ENCODE assay signal across 10 mouse cellular contexts in the genomic region with DNA sequence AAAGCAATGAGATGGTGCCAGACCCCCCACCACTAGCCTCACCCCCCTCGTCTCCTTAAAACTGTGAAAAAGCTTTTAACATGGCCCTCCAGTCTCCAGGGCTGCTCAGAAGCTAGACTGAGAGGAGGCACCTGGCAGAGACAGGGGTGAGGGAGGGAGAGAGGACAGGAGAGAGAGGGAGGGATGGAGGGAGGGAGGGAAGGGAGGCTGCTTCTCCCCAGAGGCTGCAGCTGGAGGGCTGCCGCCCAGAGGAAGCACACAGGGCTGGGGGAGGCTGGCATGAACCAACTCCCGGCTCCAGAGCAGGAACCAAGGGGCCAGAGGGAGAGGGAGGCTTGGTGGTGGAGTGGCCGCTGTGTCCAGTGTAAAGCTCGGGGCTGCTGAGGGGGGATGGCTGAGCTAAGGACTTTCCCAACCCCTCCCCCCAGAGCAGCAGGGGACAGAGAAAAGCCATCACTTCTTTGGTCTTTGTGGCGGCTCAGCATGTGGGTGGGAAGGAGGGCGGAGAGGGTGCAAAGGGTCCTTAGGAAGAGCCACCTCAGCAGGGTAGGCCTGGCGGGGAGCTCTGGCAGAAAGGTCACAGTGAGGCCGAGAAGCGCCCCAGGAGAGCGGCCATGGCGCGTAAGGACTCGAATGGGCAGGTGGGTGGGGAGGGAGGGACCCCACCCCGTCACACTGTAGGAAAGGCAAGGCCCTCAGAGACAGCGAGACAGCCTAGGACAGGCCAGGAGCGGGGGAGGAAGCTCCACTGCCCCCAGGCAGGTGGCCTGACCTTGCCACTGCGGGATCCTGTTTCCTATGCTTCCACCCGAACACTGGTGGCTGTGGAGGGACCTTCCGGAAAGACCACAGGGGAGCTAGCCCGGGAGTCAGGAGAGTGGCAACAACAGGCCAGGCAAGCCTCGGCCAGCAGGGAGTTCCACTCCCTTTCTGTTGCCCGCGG. TPM values are rescaled to one million over a fixed set of nuclear protein-coding genes. Genes with fewer than 3 reads are reported as not detected.
DNase-seq lines count a peak whose midpoint lies in the region; ATAC-seq lines count a peak whose summit lies in the region.
"Had no signal": no experiment of that assay in that cellular context is flagged by ENCODE, and none has a peak within 500 bp of the region (broad histone marks: within the 10 kb centered on the region; RNA-seq: fewer than 3 reads in every experiment).

No protein-coding gene starts in this region.

- no peaks in the 10 kb centered on the region for H3K9me3 ChIP-seq in heart, embryonic 16.5 days (replicated peaks; ENCODE audit: control insufficient read depth, low read length)
- no peaks in the 10 kb centered on the region for H3K9me3 ChIP-seq in embryonic facial prominence, embryonic 10.5 days
- no peaks in the 10 kb centered on the region for H3K9me3 ChIP-seq in limb, embryonic 12.5 days
- no peaks in the 10 kb centered on the region for H3K9me3 ChIP-seq in stomach, embryonic 16.5 days (replicated peaks; ENCODE audit: control insufficient read depth, low read length)
- H3K9me3 ChIP-seq: limb, embryonic 15.5 days had no signal

- H3K4me1 ChIP-seq in heart, embryonic 16.5 days (ENCODE audit: control insufficient read depth, insufficient read depth, low read length) = peaks cover 6% of the 10 kb centered on the region; the same call in 1 of the 2 replicates
- peaks cover 36% of the 10 kb centered on the region for H3K4me1 ChIP-seq in embryonic facial prominence, embryonic 10.5 days
- H3K4me1 ChIP-seq in limb, embryonic 12.5 days (replicated peaks) = peaks cover 32% of the 10 kb centered on the region
- H3K4me1 ChIP-seq in stomach, embryonic 16.5 days (ENCODE audit: control insufficient read depth, insufficient read depth, low read length) = peaks cover 17% of the 10 kb centered on the region

- peaks cover 14% of the 10 kb centered on the region; the same call in 1 of the 2 replicates for H3K36me3 ChIP-seq in heart, embryonic 16.5 days (ENCODE audit: control insufficient read depth, insufficient read depth)
- H3K36me3 ChIP-seq in embryonic facial prominence, embryonic 10.5 days (replicated peaks) = peaks cover 51% of the 10 kb centered on the region
- peaks cover 47% of the 10 kb centered on the region for H3K36me3 ChIP-seq in limb, embryonic 12.5 days
- peaks cover 4% of the 10 kb centered on the region; the same call in 1 of the 2 replicates for H3K36me3 ChIP-seq in stomach, embryonic 16.5 days (ENCODE audit: control insufficient read depth, insufficient read depth, low read length)

- H3K27me3 ChIP-seq in heart, embryonic 16.5 days (ENCODE audit: control insufficient read depth, insufficient read depth, low read length) = no peaks in the 10 kb centered on the region
- H3K27me3 ChIP-seq in embryonic facial prominence, embryonic 10.5 days (replicated peaks; ENCODE audit: low read depth, poor library complexity, severe bottlenecking) = peaks cover 12% of the 10 kb centered on the region
- 0 out of 2 replicates have a peak, but pooled peaks cover 3% of the 10 kb centered on the region for H3K27me3 ChIP-seq in limb, embryonic 12.5 days
- H3K27me3 ChIP-seq in stomach, embryonic 16.5 days (ENCODE audit: control insufficient read depth, insufficient read depth, low read length) = no peaks in the 10 kb centered on the region
- H3K27me3 ChIP-seq: CH12.LX; limb, embryonic 15.5 days had no signal

- DNase-seq in heart, postnatal 36 days = no peak
- DNase-seq in embryonic facial prominence, embryonic 10.5 days (ENCODE audit: low spot score) = peak; percentile 46
- DNase-seq in gastrocnemius, postnatal 25 days = no peak
- no peak for DNase-seq in cerebellum, postnatal 36 days

- WGBS in heart, embryonic 16.5 days = 44% methylated on average over 24 of the region's 24 CpGs
- whole genome bisulfite sequencing in embryonic facial prominence, embryonic 10.5 days = 7% methylated on average over 24 of the region's 24 CpGs
- 18% methylated on average over 24 of the region's 24 CpGs for WGBS in limb, embryonic 12.5 days
- WGBS in stomach, embryonic 16.5 days = 38% methylated on average over 24 of the region's 24 CpGs

- H3K9ac ChIP-seq in heart, embryonic 16.5 days (ENCODE audit: low read length) = peak overlapping the region; percentile 28; the same call in 1 of the 2 replicates
- H3K9ac ChIP-seq in limb, embryonic 12.5 days (replicated peaks) = peak overlapping the region; percentile 8
- H3K9ac ChIP-seq in stomach, embryonic 16.5 days (ENCODE audit: low read length) = peak overlapping the region; percentile 42; the same call in 1 of the 2 replicates
- H3K9ac ChIP-seq: limb, embryonic 15.5 days had no signal

- H3K4me3 ChIP-seq in heart, embryonic 16.5 days (ENCODE audit: low read length) = no peak overlapping the region; the same call in 1 of the 2 replicates
- H3K4me3 ChIP-seq in embryonic facial prominence, embryonic 10.5 days = peak overlapping the region; percentile 33
- no peak overlapping the region; the same call in 1 of the 2 replicates for H3K4me3 ChIP-seq in limb, embryonic 12.5 days (replicated peaks)
- H3K4me3 ChIP-seq in stomach, embryonic 16.5 days (replicated peaks; ENCODE audit: low read length) = no peak overlapping the region
- H3K4me3 ChIP-seq: limb, embryonic 15.5 days had no signal

- peak overlapping the region; percentile 50; the same call in 1 of the 2 replicates for H3K27ac ChIP-seq in heart, embryonic 16.5 days (ENCODE audit: low read length)
- H3K27ac ChIP-seq in embryonic facial prominence, embryonic 10.5 days (replicated peaks) = peak overlapping the region; percentile 82
- H3K27ac ChIP-seq in limb, embryonic 12.5 days = peak overlapping the region; percentile 72
- no peak overlapping the region; the same call in 1 of the 2 replicates for H3K27ac ChIP-seq in stomach, embryonic 16.5 days (ENCODE audit: low read length)
- H3K27ac ChIP-seq: limb, embryonic 15.5 days had no signal

- intact Hi-C loops in heart, postnatal 36 days (cut with DNase I) = no loop called here

- H3K4me2 ChIP-seq in heart, embryonic 16.5 days (ENCODE audit: low read depth, low read length) = no peak overlapping the region
- peak overlapping the region; percentile 15 for H3K4me2 ChIP-seq in limb, embryonic 12.5 days
- H3K4me2 ChIP-seq in stomach, embryonic 16.5 days (ENCODE audit: low read depth, low read length) = no peak overlapping the region
- H3K4me2 ChIP-seq: limb, embryonic 15.5 days had no signal

- ATAC-seq in heart, embryonic 16.5 days (replicated peaks; ENCODE audit: extremely low read depth, insufficient read depth, low FRiP score) = peak; percentile 45
- 0 out of 2 replicates have a peak, but pooled peaks have one; percentile 7 for ATAC-seq in limb, embryonic 12.5 days (ENCODE audit: insufficient number of reproducible peaks, insufficient read depth, low FRiP score, low TSS enrichment, low read depth)
- peak; percentile 68 for ATAC-seq in stomach, embryonic 16.5 days (ENCODE audit: insufficient read depth, low FRiP score)
- ATAC-seq in erythroid progenitor cell, adult 5-6 weeks (replicated peaks; ENCODE audit: low FRiP score, poor library complexity, severe bottlenecking) = no peak

RNA-seq across cellular contexts. Expression of a gene that starts 15.6 kb away (rescaled TPM):
- 55.5 and 59.2 TPM in 2 replicates for polyA plus RNA-seq in heart, embryonic 16.5 days (2015; fragmentation: Nextera tagmentation; extraction: Ambion mirVana)
- total RNA-seq in heart, postnatal 36 days (2021) = 10 to 100 TPM; 30.6 to 30.7 TPM
- 81.4 and 86.7 TPM in 2 replicates for polyA plus RNA-seq in embryonic facial prominence, embryonic 10.5 days (2016; fragmentation: Nextera tagmentation; extraction: Ambion mirVana)
- 81.4 and 85.3 TPM in 2 replicates for polyA plus RNA-seq in limb, embryonic 12.5 days (2016; fragmentation: Nextera tagmentation; extraction: Ambion mirVana)
- 71.3 and 74.3 TPM in 2 replicates for polyA plus RNA-seq in stomach, embryonic 16.5 days (2015; fragmentation: Nextera tagmentation; extraction: Ambion mirVana)
- 5.0 and 10.1 TPM in 2 replicates for total RNA-seq in erythroid progenitor cell, adult 5-6 weeks (2015; ENCODE audit: low replicate concordance)
- total RNA-seq in erythroid progenitor cell, adult 5-6 weeks (2017; ENCODE audit: low replicate concordance) = 9.8 and 11.3 TPM in 2 replicates
- total RNA-seq in gastrocnemius, postnatal 25 days (2021) = 10 to 100 TPM; 20.8 to 23.5 TPM

RNA-seq across cellular contexts. Expression of a gene that starts 30.3 kb away (rescaled TPM):
- 3.4 and 7.6 TPM in 2 replicates for polyA plus RNA-seq in heart, embryonic 16.5 days (2015; fragmentation: Nextera tagmentation; extraction: Ambion mirVana)
- 1 to 10 TPM in 1 of 2 experiments, under 1 TPM in 1; 0.50 to 1.5 TPM for total RNA-seq in heart, postnatal 36 days (2021)
- polyA plus RNA-seq in embryonic facial prominence, embryonic 10.5 days (2016; fragmentation: Nextera tagmentation; extraction: Ambion mirVana) = 1.3 and 1.6 TPM in 2 replicates
- 3.8 and 4.1 TPM in 2 replicates for polyA plus RNA-seq in limb, embryonic 12.5 days (2016; fragmentation: Nextera tagmentation; extraction: Ambion mirVana)
- 52.0 and 76.1 TPM in 2 replicates for polyA plus RNA-seq in stomach, embryonic 16.5 days (2015; fragmentation: Nextera tagmentation; extraction: Ambion mirVana)
- 0.84 TPM in 1 of 2 replicates, not detected in the other for total RNA-seq in erythroid progenitor cell, adult 5-6 weeks (2015; ENCODE audit: low replicate concordance)
- total RNA-seq in erythroid progenitor cell, adult 5-6 weeks (2017; ENCODE audit: low replicate concordance) = 1.8 TPM in 1 of 2 replicates, not detected in the other
- total RNA-seq in gastrocnemius, postnatal 25 days (2021) = under 1 TPM; 0.29 to 0.36 TPM

RNA-seq across cellular contexts. Expression of a gene that starts 52.6 kb away (rescaled TPM):
- 3.4 and 3.6 TPM in 2 replicates for polyA plus RNA-seq in heart, embryonic 16.5 days (2015; fragmentation: Nextera tagmentation; extraction: Ambion mirVana)
- 10 to 100 TPM; 15.5 to 20.1 TPM for total RNA-seq in heart, postnatal 36 days (2021)
- polyA plus RNA-seq in embryonic facial prominence, embryonic 10.5 days (2016; fragmentation: Nextera tagmentation; extraction: Ambion mirVana) = 1.7 and 1.8 TPM in 2 replicates
- polyA plus RNA-seq in limb, embryonic 12.5 days (2016; fragmentation: Nextera tagmentation; extraction: Ambion mirVana) = 2.3 and 2.9 TPM in 2 replicates
- 17.1 and 21.0 TPM in 2 replicates for polyA plus RNA-seq in stomach, embryonic 16.5 days (2015; fragmentation: Nextera tagmentation; extraction: Ambion mirVana)
- 4.2 TPM in 1 of 2 replicates, not detected in the other for total RNA-seq in erythroid progenitor cell, adult 5-6 weeks (2015; ENCODE audit: low replicate concordance)
- 8.1 TPM in 1 of 2 replicates, not detected in the other for total RNA-seq in erythroid progenitor cell, adult 5-6 weeks (2017; ENCODE audit: low replicate concordance)
- total RNA-seq in gastrocnemius, postnatal 25 days (2021) = 10 to 100 TPM in 1 of 2 experiments, 1 to 10 TPM in 1; 5.8 to 12.5 TPM
